Mouse (Mus musculus): ENCODE measurements around the gene Ndufv1.

- no peak for TF ChIP-seq CTCF (IDR thresholded peaks at IDR 0.05; ENCODE audit: low read depth)
- no peak for TF ChIP-seq EP300 (IDR thresholded peaks at IDR 0.05; ENCODE audit: low read depth)
Observed at GRCm38 (mm10) chr19:3998335-3998734, 14.3 kb downstream of the Ndufv1 start.
